Mouse (Mus musculus) Muller cell, postnatal 12 days (primary cell): ENCODE data around the gene Hdhd5.

Experiments used
- DNase-seq: peaks from one replicate; pipeline ENCODE4 v3.0.0-alpha.2; 2015; ENCODE audit errors: inconsistent ontology term

Gene Hdhd5

GRCm38 (mm10) chr6:120531020-120531965 lies at the start of gene Hdhd5:
TSS of gene Hdhd5 (minus strand) at chr6:120531319.
- DNase-seq, result peak; percentile 96

GRCm38 (mm10) chr6:120580713-120581015 lies 49.5 kb upstream of the Hdhd5 start:
- DNase-seq, result no peak

GRCm38 (mm10) chr6:120579831-120580712 lies 49.0 kb upstream of the Hdhd5 start:
- DNase-seq, result peak; percentile 52

DNA sequence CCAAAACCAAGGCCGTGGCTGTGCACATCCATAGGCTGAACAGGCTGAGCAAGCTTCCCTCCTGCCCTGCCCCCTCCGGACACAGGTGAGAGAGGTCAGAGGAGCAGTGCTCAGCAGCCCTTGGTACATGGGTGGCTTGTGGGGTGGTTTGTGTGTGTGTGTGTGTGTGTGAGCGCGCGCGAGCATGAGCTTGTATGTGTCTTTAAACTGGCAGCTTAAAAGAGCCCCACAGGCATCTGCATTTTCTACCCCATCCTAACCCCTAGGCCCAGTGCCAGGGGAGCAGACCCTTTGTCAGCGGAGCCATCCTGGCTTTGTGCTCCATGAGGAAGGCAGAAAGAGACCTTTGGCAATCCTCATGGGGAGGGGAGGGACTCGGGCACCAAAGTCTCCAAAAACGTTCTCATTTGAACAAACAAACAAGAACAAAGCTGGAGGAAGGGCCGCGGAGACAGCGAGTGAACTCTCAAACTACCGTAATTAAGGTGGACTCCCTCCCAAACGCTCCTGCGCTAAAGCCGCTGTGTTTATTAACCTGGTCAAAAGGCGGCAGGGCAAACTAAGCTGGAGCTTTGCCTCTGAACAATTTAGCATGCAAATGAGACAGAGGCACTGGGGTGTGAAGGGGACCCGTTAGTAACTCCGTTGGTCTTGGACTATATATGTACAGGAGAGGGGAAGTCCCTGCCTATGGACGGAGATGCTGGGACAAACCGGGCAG lies 48.2 kb upstream of the Hdhd5 start:
- DNase-seq, result no peak

GRCm38 (mm10) chr6:120578471-120578870 lies 47.4 kb upstream of the Hdhd5 start:
- no peak for DNase-seq

DNA sequence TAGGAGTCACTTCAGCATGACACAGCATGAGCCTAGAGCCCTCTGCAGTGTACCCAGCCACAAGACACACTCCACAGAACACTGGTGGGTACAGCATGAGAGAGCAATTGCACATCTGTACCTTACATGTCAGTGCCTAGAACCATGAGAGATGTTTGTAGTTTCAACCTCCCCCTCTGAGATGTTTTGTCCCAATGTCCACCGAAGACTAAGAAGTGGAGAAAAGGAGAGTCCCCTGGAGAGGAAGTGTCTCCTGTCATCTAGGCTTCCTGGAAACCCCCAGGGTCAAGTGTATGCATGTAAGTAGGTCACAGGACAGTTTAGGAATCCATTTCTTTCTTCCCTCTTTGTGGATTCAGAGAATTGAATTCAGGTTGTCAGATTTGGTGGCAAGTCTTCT lies 41.3 kb upstream of the Hdhd5 start:
- no peak for DNase-seq

DNA sequence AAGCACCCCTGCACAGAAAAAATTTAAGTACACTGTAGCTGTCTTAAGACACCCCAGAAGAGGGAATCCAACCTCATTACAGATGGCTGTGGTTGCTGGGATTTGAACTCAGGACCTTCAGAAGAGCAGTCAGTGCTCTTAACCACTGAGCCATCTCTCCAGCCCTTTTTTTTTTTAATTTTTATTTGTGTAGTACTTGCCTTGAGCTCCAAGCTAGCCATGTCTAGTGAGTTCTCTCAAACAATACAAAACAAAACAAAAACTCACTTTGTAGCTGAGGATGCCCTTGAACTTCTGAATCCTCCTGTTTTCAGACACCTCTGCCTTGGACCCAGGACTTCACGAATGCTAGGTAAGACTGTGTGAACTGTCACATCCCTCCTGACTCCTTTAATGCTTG lies 37.1 kb upstream of the Hdhd5 start:
- DNase-seq, result no peak

DNA sequence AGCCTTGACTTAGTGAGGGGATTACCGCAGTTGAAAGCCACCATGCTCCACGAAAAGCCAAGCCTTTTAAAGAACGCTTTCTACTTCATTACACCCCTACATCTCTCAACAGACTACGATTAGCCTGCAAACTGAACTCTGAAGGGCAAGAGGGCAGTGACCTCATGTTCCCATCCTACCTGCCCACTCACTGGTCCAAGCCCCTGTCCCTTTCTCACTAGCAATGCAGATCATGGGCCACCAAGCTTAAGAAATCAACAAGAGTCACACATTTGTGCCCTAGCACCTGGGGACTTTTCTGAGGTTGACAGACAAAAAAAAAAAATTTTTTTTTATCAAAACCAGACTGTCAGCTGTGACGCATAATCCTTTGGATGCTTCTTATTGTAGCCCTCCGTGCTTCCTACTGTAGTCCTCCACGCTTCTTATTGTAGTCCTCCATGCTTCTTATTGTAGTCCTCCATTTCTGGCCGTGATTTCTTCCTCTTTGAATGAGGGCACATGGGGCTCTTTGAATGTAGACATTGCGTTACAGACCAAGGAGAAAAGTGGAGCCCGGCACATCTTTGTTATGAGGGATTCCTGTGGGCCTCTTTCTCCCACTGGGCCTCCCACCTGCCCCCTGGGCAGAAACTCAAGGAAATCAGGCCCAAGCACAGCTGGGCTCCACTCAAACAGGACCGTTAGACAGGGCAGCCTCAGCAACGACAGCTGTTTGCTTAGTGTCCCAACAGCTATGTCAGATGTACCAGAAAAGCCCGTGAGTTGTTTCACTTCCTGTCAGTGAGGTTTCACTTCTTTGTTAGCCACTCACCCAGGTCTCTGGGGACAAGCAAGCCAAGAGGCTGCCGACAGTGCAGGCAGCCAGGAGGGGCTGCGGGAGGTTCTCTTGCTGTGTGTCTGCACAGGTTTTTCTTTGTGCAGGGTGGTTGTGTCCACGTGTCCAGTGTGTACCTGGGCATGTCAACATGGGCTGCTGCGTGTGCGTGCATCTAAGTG lies 36.1 kb upstream of the Hdhd5 start:
- DNase-seq, result no peak

DNA sequence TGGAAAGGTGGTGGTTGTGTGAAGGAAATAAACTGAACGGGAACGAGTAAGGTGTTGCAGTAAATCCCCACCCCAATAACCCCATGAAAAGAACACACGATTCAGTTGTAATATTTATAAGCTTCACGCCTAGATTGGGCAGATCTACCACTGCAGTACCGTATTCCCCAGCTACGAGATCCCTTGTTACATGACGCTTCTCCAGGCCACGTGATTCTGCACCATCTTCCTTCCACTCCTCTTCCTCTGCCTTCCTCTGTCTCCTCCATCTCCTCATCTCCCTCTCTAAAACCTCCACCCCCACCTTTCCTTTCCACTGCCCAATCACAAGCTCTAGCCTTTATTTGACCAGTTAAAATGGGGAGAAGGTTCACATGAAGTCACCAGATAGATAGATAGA lies 25.5 kb upstream of the Hdhd5 start:
- DNase-seq, result no peak

DNA sequence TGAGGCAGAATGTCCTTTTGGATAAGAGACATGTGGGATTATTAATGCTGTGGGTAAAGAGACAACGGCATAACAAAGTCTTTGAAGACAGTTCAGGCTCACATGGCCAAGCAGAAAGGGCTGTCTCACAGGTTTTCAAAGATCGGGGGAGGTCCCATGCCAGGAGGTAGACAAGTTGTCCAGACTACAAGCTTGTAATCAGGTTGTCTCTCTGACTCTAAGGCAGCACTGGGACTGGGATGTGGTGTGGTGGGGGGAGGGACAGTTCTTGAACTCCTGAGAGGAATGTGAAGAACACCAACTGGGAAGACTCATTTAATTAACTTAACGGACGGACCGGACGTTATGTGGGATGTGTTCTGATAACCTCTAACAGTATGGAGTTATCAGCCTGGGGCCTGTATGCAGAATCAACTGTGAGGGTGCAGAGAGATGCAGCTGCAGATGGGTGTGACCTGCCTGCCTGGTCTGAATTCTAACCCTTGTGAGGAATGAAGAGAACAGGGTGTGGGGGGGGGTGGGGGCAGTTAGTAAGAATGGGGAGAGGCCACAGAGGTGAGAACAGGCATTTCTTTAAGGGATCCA lies 25.0 kb upstream of the Hdhd5 start:
- DNase-seq, result no peak

DNA sequence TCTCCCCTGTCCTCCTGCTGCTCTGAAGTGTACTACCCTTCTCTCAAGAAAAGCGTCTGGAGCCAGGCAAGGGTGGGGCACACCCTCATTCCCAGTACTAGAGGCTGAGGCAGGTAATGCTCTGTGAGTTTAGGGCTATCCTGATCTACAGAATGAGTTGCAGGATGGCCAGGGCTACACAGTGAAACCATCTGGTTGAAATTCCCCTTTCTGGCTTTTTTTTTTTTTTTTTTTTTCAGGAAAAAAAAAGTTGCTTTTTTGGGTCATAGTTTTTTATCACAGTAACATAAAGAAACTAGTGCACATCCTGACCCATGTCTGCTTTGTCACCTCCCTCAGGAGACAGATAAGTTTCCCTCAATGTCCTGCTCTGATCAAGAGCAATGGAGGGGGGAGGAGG lies 24.0 kb upstream of the Hdhd5 start:
- no peak for DNase-seq

GRCm38 (mm10) chr6:120550173-120550572 lies 19.1 kb upstream of the Hdhd5 start:
- DNase-seq, result no peak

DNA sequence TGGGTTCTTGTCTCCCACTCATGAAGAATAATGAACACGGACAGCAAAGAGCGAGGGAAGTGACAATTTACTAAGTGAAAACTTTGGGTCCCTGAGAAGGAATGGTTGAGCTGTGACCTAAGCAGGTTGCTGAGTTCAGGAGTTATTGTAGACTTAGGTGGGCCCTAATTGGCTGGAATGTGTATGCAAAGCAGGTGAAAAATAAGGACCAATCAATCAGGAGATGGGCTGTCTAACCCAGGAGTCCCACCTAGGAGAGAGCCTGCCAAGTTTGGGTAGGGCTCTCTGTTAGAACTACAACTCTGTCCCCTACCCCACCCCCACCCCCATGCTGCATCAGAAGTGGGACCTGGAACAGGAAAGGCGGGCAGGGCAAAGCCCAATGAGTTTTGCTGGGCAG lies 17.5 kb upstream of the Hdhd5 start:
- no peak for DNase-seq

DNA sequence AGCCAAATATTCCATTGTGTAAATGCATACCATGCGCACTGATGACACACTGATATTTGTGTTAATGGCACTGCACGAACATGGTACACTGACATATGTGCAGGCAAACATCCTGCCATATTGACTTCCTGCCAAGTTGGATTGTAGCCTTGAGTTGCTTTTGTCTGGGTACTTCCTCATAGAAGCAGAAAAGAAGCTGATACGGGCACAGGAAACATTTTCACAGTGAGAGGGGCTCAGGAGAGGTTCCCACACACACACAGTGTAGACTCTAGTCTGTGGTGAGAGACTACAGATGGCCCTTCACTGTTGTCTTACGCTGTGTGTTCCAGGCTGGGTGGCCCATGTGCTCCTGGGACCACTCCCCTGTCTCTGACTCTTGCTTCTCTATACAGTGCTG lies 15.9 kb upstream of the Hdhd5 start:
- DNase-seq, result no peak

- no peak for DNase-seq
Observed at GRCm38 (mm10) chr6:120546292-120546691, 15.2 kb upstream of the Hdhd5 start.

DNA sequence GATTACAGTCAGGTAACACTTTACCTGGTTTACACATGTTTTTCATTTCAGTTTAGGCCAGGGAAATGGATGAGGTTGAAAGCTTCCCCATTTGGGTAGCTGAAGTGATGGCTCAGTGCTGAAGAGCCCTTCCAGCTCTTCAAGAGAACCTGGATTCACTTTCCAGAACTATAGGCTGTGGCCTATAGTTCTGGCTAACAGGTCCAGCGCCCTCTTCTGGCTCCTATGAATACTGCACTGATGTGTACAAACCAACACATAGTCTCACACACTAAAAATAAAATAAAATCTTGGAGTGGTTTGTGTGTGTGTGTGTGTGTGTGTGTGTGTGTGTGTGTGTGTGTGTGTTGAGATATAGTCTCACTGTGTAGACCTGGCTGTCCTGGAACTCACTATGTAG lies 10.9 kb upstream of the Hdhd5 start:
- no peak for DNase-seq

DNA sequence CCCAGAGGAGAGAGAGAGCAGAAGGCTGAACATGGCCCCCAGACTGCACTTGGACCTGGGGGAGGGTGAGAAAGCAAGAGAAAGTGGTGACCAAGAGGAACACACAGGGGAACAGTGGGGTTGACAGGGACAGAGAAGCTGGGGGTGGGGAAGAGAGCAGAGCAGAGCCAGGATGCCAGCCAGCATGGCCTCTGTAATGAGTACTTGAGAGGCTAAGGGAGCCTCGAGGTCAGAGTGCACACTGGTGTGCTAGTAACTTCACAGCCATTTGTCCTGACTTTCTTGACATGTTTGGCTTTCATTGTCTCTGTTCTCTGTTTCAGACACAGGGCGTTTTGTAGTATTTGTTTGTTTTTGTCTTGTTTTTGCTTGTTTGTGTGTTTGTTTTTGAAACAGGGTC lies 10.3 kb upstream of the Hdhd5 start:
- DNase-seq, result no peak

- DNase-seq, result no peak
Observed at GRCm38 (mm10) chr6:120539781-120540231, 8.7 kb upstream of the Hdhd5 start.

DNA sequence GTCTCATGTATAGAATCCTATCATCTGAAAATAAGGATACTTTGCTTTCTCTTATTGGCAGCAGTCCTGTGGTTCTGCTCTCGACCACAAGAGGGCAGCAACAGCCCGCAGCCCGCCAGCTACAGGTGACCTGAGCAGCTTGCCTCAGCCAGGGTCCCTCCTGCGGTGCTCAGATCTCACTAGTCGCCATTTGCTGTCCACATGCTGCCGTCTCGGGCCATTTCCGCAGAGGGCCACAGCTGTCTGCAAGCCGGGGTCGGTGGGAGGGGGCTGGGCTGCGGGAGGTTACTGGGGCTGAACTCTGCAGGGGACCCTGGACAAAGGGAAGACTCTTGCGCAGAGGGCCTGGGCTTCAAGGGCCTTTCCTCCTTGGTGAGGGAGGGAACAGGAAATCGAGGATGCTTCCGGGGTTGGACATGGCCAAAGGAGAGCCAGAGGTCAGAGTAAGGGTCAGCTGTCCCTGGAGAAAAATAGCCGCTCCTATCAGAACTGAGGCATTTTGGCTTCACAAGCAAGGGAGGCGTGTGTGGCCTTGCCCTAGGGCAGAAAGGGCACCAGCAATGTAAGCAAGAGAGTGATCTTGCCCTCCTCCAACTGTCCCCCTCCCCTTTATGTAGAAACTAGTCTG lies 8.1 kb upstream of the Hdhd5 start:
- DNase-seq, result peak; percentile 68

DNA sequence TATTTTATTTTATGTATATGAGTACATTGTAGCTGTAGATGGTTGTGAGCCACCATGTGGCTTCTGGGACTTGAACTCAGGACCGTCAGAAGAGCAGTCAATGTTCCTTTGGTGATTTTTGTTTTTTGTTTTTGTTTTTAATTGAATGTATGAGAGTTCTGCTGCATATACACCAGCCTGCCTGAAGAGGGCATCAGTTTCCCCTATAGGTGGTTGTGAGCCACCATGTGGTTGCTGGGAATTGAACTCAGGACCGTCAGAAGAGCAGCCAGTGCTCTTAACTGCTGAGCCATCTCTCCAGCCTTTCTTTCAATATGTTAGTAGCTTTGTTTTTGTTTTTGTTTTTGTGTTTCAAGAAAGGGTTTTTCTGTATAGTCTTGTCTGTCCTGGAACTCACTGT lies 5.2 kb upstream of the Hdhd5 start:
- DNase-seq, result no peak
